Mouse (Mus musculus) G1E-ER4 (cell line): Measurements from ENCODE around the gene Rab15. TPM values are rescaled to one million over a fixed set of nuclear protein-coding genes. Genes with fewer than 3 reads are reported as not detected.

Experiments
- GATA1 ChIP-seq: IDR thresholded peaks from one replicate; pipeline ENCODE4 v1.8.0; 2012; ENCODE audit warnings: low read length, inconsistent platforms
- polyA plus RNA-seq: library from polyadenylated mRNA; stranded (reverse); fragments of >175 nt; gene quantifications from 2 replicates; pipeline ENCODE4 v1.2.3, GENCODE M21; 2012

Rab15 gene
- polyA plus RNA-seq, 1 experiment: not detected

GRCm38 (mm10) chr12:76765901-76766630 is 56.6 kb downstream of the Rab15 start:
- TF ChIP-seq GATA1: no peak

- TF ChIP-seq GATA1: no peak
Observed at GRCm38 (mm10) chr12:76765354-76765851, 57.3 kb downstream of the Rab15 start, which contains the start of the genes Churc1 and Fntb. Gene Churc1 (plus strand): TSS chr12:76765538. Gene Fntb (plus strand): TSS chr12:76765589.

GRCm38 (mm10) chr12:76752652-76753318 is 69.9 kb downstream of the Rab15 start:
- TF ChIP-seq GATA1: no peak

GRCm38 (mm10) chr12:76750866-76751459 is 71.7 kb downstream of the Rab15 start:
- no peak for TF ChIP-seq GATA1

Other genes starting within 250 kb of the Rab15 start
- 114 and 116 TPM in 2 replicates for gene Sptb, start 112.4 kb downstream of the Rab15 start, polyA plus RNA-seq
- gene Churc1, start 57.4 kb downstream of the Rab15 start, polyA plus RNA-seq: 3.1 and 3.2 TPM in 2 replicates
- 21.6 and 33.7 TPM in 2 replicates for gene Fntb, start 57.3 kb downstream of the Rab15 start, polyA plus RNA-seq
- gene Gpx2, start 27.4 kb downstream of the Rab15 start, polyA plus RNA-seq: not detected in 2 replicates
- 90.2 and 102 TPM in 2 replicates for gene Max, start 139.3 kb upstream of the Rab15 start, polyA plus RNA-seq